Mouse (Mus musculus) megakaryocyte progenitor cell, adult 5-6 weeks (primary cell): ENCODE results near the gene Ddx23. TPM values are rescaled to one million over a fixed set of nuclear protein-coding genes. Genes with fewer than 3 reads are reported as not detected.
A peak's percentile ranks its signal among the peaks of the same experiment; 100 is the strongest.

Source experiments
- ATAC-seq: replicated peaks from 2 replicates; pipeline ENCODE4 v1.8.0; 2016; ENCODE audit warnings: mild to moderate bottlenecking, moderate TSS enrichment, inconsistent platforms; ENCODE audit not compliant: poor library complexity
- total RNA-seq, 2 experiments: library from RNA; stranded (forward) in 1 of 2; stranded (reverse) in 1 of 2; fragments of 157-497, 149-512 nt in 1 of 2; fragments of 200-1000 nt in 1 of 2; gene quantifications; 2 replicates each; pipeline versions ENCODE4 v1.2.3 to v1.2.4; 2015 to 2017

The Ddx23 gene
- total RNA-seq, 2 experiments from 2014 or later, result 25.0 to 88.0 TPM

DNA sequence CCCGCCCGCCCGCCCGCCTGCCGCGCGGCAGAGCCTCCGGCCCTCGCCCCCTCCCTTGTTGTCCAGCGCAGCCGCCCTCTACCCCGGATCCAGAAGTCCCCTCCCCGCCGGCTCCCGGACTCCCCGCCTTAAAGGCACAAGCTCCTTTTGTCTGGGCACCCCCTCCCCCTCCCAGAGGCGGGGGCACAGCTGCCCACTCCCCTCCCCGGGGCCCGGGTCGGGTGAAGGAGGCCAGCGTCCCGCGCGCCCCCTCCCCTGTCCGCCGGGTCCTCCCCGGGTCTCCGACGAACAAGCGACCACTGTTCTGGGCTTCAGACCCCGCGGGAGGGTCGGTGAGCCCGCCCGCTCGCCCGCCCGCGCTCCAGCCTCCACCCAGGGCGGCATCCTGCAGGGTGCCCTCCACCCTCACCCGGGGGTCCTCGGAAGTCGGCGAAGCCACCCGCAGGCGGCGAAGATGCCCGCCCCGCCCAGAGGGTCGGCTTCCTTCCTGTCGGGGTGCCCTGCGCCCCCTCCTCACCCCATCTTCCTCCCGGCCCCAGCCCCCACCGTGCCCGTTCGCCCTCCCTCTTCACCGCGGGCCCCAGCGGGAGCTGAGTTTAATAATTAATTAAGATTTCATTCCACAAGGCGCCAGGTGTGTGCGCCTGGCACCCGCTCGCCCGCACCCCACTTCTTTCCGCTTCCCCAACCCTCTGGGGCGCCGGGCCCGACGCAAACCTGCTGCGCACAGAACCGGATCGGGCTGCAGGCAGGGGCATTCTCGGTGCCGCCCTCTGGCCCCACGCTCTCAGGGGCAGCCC lies 53.2 kb downstream of the Ddx23 start, which contains the start of gene Adcy6:
Gene Adcy6 (minus strand): TSS at position 746 of the 800 bp plus-strand sequence.
- 0 out of 2 replicates have a peak, but pooled peaks have one; percentile 16 for ATAC-seq

- ATAC-seq, result peak; percentile 11; the same call in 1 of the 2 replicates
Observed at GRCm38 (mm10) chr15:98608784-98609250, 53.9 kb downstream of the Ddx23 start.

GRCm38 (mm10) chr15:98608058-98608783 lies 54.5 kb downstream of the Ddx23 start:
- ATAC-seq, result no peak

- no peak for ATAC-seq
Observed at GRCm38 (mm10) chr15:98607557-98607956, 55.1 kb downstream of the Ddx23 start.

DNA sequence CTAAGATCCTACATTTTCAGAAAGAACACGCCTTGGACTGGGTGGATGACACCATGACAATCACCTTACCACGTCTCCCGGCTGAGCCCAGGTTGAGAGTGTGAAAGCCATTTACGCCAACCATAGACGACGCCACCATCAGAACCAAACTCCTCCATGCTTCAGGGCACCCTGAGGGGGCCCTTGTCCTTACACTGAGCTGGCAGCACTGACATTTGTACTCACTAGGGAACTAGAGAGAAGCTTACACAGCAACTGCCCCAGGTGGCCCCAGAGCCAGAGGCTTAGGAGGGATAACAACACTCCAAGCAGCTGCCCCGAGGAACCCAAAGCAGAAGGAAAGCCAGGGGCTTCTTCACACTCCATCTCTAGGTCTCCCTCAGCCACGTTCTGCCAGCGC lies 56.0 kb downstream of the Ddx23 start:
- ATAC-seq, result no peak

DNA sequence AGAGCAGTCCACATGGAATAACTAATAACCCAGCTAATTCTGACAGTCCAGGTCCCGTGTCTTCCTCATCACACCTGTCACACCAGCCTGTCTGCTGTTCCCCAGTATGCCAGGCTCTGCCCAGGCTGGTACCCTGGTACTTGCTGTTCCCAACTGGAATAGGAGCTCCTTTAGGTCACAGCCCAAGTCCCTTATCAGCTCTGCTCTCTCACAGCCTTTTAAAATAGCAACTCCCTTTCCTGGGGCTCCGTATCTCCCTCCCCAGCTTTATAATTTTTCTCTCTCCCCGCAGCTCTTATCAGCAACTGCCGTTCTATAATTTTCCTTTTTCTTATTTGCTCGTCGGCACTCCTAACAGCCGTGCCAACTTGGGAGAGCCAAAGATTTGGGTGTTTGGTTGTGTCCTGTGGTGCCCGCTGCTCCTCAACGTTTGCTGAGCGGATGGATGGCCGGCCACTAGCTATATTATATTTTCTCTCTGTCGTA lies 56.6 kb downstream of the Ddx23 start:
- ATAC-seq, result peak; percentile 64

DNA sequence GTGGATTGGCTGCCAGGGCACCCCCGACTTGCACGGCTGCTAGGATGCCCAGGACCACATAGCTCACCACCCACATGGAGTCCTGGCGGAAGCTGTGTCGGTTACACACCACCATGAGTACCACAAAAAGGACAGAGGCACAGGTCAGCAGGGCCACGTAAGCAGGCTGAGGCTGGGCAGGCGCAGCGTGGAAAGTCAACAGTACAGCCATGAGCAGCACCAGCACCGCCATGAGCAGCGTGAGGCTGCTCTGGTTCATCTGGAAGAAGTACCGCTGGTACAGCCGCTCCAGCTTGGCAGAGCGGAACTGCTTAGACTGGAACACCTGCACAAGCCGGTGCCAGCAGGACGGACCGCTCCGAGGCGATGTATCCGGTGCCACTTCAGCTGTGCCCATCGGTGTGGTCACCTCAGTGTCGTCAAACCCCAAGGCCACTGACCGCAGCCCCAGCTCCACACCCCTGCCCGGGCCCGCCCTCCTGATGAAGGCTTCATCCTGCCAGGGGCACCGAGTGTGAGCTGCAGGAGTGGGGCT lies 58.6 kb downstream of the Ddx23 start:
- no peak for ATAC-seq

DNA sequence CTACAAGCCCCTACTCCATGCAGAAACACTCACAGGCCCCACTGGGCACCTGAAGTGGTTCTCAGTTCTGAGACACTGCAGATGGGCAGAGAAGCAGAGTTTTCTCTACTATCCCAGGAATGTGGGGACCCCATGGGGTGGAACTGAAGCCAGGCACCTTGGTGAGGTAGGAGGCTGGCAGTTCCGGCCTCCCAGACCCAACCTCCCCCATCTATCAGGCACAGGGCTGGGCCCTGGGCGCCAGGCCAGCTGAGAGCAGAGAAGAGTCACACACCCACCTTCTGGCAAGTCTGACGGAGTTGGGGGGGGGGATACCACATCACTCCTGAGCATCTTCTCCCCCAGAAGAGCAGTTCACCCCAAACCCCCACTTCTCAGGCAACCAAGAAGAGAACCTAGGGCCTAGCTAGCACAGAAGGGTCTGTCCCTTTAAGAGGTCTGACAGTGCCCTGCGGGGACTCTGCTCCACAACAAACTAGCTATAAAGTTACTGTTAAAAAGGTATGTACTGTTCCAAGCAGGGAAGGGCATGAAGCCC lies 59.7 kb downstream of the Ddx23 start:
- ATAC-seq, result peak; percentile 30

DNA sequence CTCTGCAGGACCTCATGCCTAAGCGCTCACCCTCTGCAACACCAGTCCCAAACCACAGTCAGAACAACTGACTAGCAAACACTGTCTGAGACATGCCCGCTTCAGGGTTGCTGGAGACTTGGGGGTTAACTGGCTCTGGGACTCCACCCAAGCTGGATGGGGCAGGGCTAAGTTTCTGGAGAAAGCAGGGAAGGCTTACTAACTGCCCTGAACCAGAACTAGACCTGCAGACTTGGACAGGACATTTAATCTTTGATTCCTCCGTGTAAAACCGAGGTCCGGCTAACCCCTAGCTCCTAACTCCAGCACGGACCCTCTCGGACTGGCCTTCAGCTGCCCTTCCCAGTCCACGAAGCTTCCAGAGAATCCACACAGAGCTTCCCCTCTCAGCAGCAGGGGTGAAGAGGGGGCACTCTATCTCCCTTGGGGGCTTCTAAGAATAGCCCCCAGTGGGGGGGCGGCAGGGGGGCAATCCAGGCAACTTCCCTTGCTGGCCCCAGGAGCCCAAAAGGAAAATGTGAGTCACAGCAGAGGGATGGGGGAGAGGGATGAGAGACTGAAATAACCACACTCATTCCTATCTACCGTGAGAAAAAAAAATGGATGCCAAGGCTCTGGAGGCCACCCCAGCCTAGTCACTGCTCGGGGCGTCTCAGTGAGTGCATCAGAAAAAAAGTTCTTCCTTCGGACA lies 60.4 kb downstream of the Ddx23 start:
- peak; percentile 47 for ATAC-seq

- ATAC-seq, result peak; percentile 19; the same call in 1 of the 2 replicates
Observed at GRCm38 (mm10) chr15:98601832-98602190, 60.9 kb downstream of the Ddx23 start.

DNA sequence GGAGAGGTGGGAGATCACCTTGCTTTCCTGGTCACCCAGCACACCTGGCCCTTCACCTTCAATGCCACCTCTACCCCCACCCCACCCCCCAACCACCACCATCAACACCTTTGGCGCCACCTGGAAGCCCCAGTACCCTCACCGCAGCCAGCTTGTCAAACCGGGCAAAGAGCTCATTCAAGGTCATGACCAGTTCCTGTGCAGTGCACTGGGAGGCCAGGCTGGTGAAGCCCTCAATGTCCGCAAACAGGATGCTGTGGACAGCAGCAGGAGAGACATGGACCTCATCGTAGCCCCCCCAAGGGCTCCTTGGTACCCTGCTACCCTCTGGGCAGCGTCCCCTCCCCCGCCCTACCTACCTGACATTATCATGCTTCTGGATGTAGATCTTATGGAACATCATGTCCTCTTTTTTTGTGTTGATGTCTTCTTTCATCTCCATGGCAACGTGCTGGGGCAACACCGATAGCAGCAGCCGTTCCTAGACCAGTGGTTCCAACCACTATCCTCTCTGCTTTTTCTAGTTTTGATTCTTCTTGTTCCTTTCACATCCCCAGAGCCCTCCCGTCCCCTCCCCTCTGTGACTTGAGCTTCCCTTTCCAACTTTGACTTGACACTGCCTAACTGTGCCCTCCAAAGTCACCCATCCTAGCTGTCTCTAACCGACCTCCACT lies 62.5 kb downstream of the Ddx23 start:
- no peak for ATAC-seq

DNA sequence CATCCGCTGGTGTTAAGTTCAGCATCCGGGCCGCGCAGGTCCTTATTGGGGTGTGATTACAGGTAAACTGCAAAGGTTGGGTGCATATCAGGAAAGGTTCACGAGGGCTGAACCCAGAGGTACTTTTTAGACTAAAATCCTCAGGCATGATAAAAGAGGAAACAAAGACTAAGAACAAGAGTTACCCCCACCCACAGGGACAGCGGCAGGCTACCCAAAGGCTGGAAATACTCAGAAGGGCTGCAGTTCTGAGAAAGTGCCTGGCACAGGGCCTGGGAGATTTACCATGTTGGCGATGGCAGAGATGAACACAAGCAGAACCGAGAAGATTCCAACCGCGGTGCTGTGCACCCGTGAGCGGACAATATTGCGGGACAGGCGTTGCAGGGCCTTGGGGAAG lies 66.1 kb downstream of the Ddx23 start:
- ATAC-seq, result no peak

Other genes starting within 250 kb of the Ddx23 start
- gene Olfr282, start 231.7 kb downstream of the Ddx23 start, total RNA-seq (2015), result not detected in 2 replicates
- gene Olfr282, start 231.7 kb downstream of the Ddx23 start, total RNA-seq (2017), result not detected in 2 replicates
- gene Olfr281, start 210.3 kb downstream of the Ddx23 start, total RNA-seq (2015), result not detected in 2 replicates
- gene Olfr281, start 210.3 kb downstream of the Ddx23 start, total RNA-seq (2017), result not detected in 2 replicates
- not detected in 2 replicates for gene OR5BS1P, start 193.0 kb downstream of the Ddx23 start, total RNA-seq (2015)
- not detected in 2 replicates for gene OR5BS1P, start 193.0 kb downstream of the Ddx23 start, total RNA-seq (2017)
- not detected in 2 replicates for gene Lalba, start 180.2 kb downstream of the Ddx23 start, total RNA-seq (2015)
- gene Lalba, start 180.2 kb downstream of the Ddx23 start, total RNA-seq (2017), result not detected in 2 replicates
- not detected in 2 replicates for gene Olfr279, start 170.5 kb downstream of the Ddx23 start, total RNA-seq (2015)
- gene Olfr279, start 170.5 kb downstream of the Ddx23 start, total RNA-seq (2017), result not detected in 2 replicates
- 65.7 and 68.6 TPM in 2 replicates for gene Kansl2, start 128.6 kb downstream of the Ddx23 start, total RNA-seq (2015)
- gene Kansl2, start 128.6 kb downstream of the Ddx23 start, total RNA-seq (2017), result 60.1 and 62.8 TPM in 2 replicates
- 47.1 and 57.8 TPM in 2 replicates for gene Ccnt1, start 92.0 kb downstream of the Ddx23 start, total RNA-seq (2015)
- gene Ccnt1, start 92.0 kb downstream of the Ddx23 start, total RNA-seq (2017), result 54.1 and 62.5 TPM in 2 replicates
- gene 4930415O20Rik, start 91.9 kb downstream of the Ddx23 start, total RNA-seq (2015), result not detected in 2 replicates
- gene 4930415O20Rik, start 91.9 kb downstream of the Ddx23 start, total RNA-seq (2017), result not detected in 2 replicates
- 2.2 and 3.1 TPM in 2 replicates for gene Adcy6, start 52.8 kb downstream of the Ddx23 start, total RNA-seq (2015)
- 6.7 and 7.7 TPM in 2 replicates for gene Adcy6, start 52.8 kb downstream of the Ddx23 start, total RNA-seq (2017)
- not detected in 2 replicates for gene Cacnb3, start 32.1 kb downstream of the Ddx23 start, total RNA-seq (2015)
- not detected in 2 replicates for gene Cacnb3, start 32.1 kb downstream of the Ddx23 start, total RNA-seq (2017)
- gene Rnd1, start 14.6 kb upstream of the Ddx23 start, total RNA-seq (2015), result 1.1 and 1.7 TPM in 2 replicates
- gene Rnd1, start 14.6 kb upstream of the Ddx23 start, total RNA-seq (2017), result 3.3 and 3.5 TPM in 2 replicates
- not detected in 2 replicates for gene Ccdc65, start 45.3 kb upstream of the Ddx23 start, total RNA-seq (2015)
- not detected in 2 replicates for gene Ccdc65, start 45.3 kb upstream of the Ddx23 start, total RNA-seq (2017)
- 45.2 and 50.0 TPM in 2 replicates for gene Fkbp11, start 65.3 kb upstream of the Ddx23 start, total RNA-seq (2015)
- 35.5 and 62.3 TPM in 2 replicates for gene Fkbp11, start 65.3 kb upstream of the Ddx23 start, total RNA-seq (2017)
- 32.3 and 35.2 TPM in 2 replicates for gene Arf3, start 100.3 kb upstream of the Ddx23 start, total RNA-seq (2015)
- gene Arf3, start 100.3 kb upstream of the Ddx23 start, total RNA-seq (2017), result 32.2 and 36.9 TPM in 2 replicates
- 0.22 TPM in 1 of 2 replicates, not detected in the other for gene Wnt10b, start 115.3 kb upstream of the Ddx23 start, total RNA-seq (2015)
- gene Wnt10b, start 115.3 kb upstream of the Ddx23 start, total RNA-seq (2017), result 0.54 TPM in 1 of 2 replicates, not detected in the other
- gene Wnt1, start 127.0 kb upstream of the Ddx23 start, total RNA-seq (2015), result not detected in 2 replicates
- gene Wnt1, start 127.0 kb upstream of the Ddx23 start, total RNA-seq (2017), result not detected in 2 replicates
- not detected in 2 replicates for gene Ddn, start 146.6 kb upstream of the Ddx23 start, total RNA-seq (2015)
- under 0.01 and 0.10 TPM in 2 replicates for gene Ddn, start 146.6 kb upstream of the Ddx23 start, total RNA-seq (2017)
- 38.4 and 50.6 TPM in 2 replicates for gene Prkag1, start 168.6 kb upstream of the Ddx23 start, total RNA-seq (2015)
- gene Prkag1, start 168.6 kb upstream of the Ddx23 start, total RNA-seq (2017), result 97.3 and 105 TPM in 2 replicates
- gene Kmt2d, start 208.3 kb upstream of the Ddx23 start, total RNA-seq (2015), result 38.5 and 43.3 TPM in 2 replicates
- gene Kmt2d, start 208.3 kb upstream of the Ddx23 start, total RNA-seq (2017), result 18.6 and 29.0 TPM in 2 replicates
- 10.7 and 17.8 TPM in 2 replicates for gene Rhebl1, start 231.6 kb upstream of the Ddx23 start, total RNA-seq (2015)
- gene Rhebl1, start 231.6 kb upstream of the Ddx23 start, total RNA-seq (2017), result 5.4 and 7.9 TPM in 2 replicates
- not detected in 2 replicates for gene Dhh, start 235.6 kb upstream of the Ddx23 start, total RNA-seq (2015)
- gene Dhh, start 235.6 kb upstream of the Ddx23 start, total RNA-seq (2017), result not detected in 2 replicates